Mouse (Mus musculus): Measurements from ENCODE around the gene Ankrd13b. TPM values are rescaled to one million over a fixed set of nuclear protein-coding genes. Genes with fewer than 3 reads are reported as not detected.
A peak's percentile ranks its signal among the peaks of the same experiment; 100 is the strongest.
"Not testable (repeated sequence)": the region's sequence is repeated elsewhere in the genome, so short reads cannot be mapped to it uniquely, and the experiment has no call there.

Ankrd13b gene
- total RNA-seq (2021) = 10 to 100 TPM in 1 of 2 experiments, 1 to 10 TPM in 1; 9.5 to 10.8 TPM
- long read RNA-seq, experiment 1, partial matches to known transcripts = 1 of 4 reads
- long read RNA-seq, experiment 1, other reads (novel, unspliced or antisense) = 2 of 4 reads
- long read RNA-seq, experiment 2, partial matches to known transcripts = 1 of 8 reads
- long read RNA-seq, experiment 2, other reads (novel, unspliced or antisense) = 6 of 8 reads

- peak within 1 kb of the TSS; percentile 97 for H3K27ac ChIP-seq
- peak; percentile 85 for DNase-seq
- intact Hi-C loops (cut with DNase I) = no loop called here
- peak within 1 kb of the TSS; percentile 93 for H3K4me3 ChIP-seq
- TF ChIP-seq CTCF (IDR thresholded peaks at IDR 0.05) = no peak
Observed at GRCm38 (mm10) chr11:77489591-77490235, at the start of gene Ankrd13b. TSS of gene Ankrd13b (minus strand) at chr11:77489678.

DNA sequence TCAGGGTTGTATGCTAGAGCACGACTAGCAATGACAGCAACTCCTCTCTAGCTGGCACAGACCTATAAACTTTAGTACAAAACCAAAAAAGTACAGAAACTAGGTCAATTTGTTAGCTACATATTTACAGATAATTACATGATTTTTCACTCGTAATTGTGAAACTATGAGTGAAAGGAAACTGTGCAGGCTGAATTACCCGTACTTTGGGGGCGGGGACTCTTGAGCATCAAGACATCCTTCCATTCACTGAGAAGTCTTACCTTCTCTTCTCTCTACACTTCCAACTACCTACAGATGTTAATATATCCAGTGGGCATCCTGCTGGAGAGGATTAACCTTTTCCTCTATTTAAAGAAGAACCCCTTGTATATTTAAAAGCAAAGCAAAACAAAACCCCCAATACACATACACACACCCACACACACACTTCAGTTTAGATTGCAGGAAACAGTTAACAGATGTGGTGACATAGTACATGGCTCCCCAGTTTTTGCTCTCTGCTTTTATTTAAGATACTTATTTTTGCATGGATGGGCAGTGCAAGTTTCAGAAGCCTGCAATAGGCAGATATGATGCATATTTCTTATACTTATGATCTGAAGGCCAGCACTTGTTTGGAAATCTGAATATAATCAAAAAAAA, 42.8 kb upstream of the Ankrd13b start:
- TF ChIP-seq CTCF (IDR thresholded peaks at IDR 0.05) = no peak
- intact Hi-C loops (cut with DNase I) = no loop called here
- no peak for DNase-seq
- Histone ChIP-seq H3K27ac (no peak overlapping the region), H3K4me3 (no peak overlapping the region)

DNA sequence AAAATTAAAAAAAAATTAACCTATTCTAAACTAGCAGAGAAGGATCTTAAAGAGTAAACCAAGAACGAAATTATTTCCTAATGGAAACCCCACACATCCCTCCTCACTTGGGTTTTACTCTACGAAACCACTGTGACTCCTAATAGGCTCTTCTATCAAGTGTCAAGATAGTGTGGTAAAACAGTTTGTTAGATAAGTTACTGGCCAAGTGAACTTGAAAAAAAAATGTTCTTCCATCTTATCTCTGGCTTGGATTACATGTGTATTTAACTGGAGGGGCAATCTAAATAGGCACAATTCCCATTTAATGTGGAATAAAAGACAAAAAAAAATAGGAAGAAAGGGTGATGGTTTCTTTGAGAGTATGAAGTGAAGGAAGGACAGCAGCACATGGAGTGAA, 41.4 kb upstream of the Ankrd13b start:
- Histone ChIP-seq H3K4me3 (no peak overlapping the region), H3K27ac (no peak overlapping the region)
- intact Hi-C loops (cut with DNase I) = no loop called here
- TF ChIP-seq CTCF (IDR thresholded peaks at IDR 0.05) = no peak
- no peak for DNase-seq

- Histone ChIP-seq H3K4me3 (no peak overlapping the region), H3K27ac (no peak overlapping the region)
- DNase-seq = no peak
- TF ChIP-seq CTCF (IDR thresholded peaks at IDR 0.05) = no peak
- intact Hi-C loops (cut with DNase I) = no loop called here
Observed at GRCm38 (mm10) chr11:77529644-77530043, 40.2 kb upstream of the Ankrd13b start.

- H3K4me3 ChIP-seq; DNase-seq; H3K27ac ChIP-seq; intact Hi-C loops (cut with DNase I): not testable (repeated sequence)
Observed at GRCm38 (mm10) chr11:77528420-77528819, 38.9 kb upstream of the Ankrd13b start.

DNA sequence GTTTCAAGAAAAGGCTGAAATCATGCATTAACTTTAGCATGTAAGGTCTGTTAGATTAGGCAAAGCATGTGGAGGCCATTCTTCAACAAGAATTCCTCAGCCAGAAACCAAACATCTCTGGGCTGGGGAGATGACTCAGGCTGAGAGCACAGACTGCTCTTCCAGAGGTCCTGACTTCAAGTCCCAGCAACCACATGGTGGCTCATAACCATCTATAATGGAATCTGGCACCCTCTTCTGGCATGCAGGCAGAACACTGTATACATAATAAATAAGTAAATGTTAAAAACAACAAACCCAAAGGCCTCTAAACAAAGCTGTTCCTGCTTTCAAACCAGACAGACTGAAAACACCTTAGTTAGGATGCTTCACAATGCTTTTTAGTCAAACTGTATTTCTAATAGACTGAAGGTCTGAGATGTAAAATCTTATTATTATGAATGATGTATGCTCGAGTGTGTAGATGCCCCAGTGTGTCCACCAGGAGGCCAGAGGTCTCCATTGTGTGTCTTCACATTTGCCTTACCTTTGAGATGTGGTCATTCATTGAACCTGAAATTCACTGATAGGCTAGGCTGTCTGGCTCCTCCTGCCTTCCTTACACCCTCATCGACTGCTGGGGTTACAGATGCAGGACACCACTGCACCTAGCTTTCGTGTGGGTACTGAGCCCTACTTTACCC, 36.5 kb upstream of the Ankrd13b start:
- peak; percentile 5; the same call in 1 of the 2 replicates for TF ChIP-seq CTCF (IDR thresholded peaks at IDR 0.05)
- intact Hi-C loops (cut with DNase I) = no loop called here
- Histone ChIP-seq H3K27ac (no peak overlapping the region), H3K4me3 (no peak overlapping the region)
- no peak for DNase-seq

GRCm38 (mm10) chr11:77520601-77521529, 31.4 kb upstream of the Ankrd13b start:
- H3K27ac ChIP-seq = no peak overlapping the region
- H3K4me3 ChIP-seq = no peak overlapping the region
- no peak for TF ChIP-seq CTCF (IDR thresholded peaks at IDR 0.05)
- intact Hi-C loops (cut with DNase I) = no loop called here
- peak; percentile 38 for DNase-seq

DNA sequence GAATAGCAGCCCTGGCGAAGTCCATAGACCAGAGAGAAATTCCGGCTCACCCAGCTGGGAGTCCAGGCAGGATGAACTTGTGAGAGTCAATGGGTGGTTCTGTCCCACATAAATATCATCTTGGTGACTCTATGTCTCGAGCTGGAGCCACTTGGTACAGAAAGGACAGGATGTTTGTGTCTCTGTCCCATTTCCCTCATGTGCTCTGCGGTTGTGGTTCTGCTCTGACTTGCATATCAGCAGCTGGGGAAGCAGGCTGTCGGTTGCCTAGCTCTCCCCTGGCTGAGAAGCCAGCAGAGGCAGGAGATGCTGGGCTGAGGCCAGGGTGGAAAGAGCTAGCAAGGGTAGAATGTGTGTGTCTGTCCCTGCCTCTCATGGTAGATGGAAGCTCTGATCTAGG, 29.6 kb upstream of the Ankrd13b start, which contains the start of gene Gm10392:
Gm10392 (minus strand) TSS at position 156 of the 400 bp plus-strand sequence.
- Histone ChIP-seq H3K4me3 (no peak within 1 kb of the TSS), H3K27ac (0 out of 2 replicates have a peak within 1 kb of the TSS, but pooled peaks have one; percentile 5)
- no peak for TF ChIP-seq CTCF (IDR thresholded peaks at IDR 0.05)
- DNase-seq = no peak
- intact Hi-C loops (cut with DNase I) = loop anchor here (10.0 kb wide), 1 partner anchor 276 kb away; no protein-coding TSS in a partner anchor

DNA sequence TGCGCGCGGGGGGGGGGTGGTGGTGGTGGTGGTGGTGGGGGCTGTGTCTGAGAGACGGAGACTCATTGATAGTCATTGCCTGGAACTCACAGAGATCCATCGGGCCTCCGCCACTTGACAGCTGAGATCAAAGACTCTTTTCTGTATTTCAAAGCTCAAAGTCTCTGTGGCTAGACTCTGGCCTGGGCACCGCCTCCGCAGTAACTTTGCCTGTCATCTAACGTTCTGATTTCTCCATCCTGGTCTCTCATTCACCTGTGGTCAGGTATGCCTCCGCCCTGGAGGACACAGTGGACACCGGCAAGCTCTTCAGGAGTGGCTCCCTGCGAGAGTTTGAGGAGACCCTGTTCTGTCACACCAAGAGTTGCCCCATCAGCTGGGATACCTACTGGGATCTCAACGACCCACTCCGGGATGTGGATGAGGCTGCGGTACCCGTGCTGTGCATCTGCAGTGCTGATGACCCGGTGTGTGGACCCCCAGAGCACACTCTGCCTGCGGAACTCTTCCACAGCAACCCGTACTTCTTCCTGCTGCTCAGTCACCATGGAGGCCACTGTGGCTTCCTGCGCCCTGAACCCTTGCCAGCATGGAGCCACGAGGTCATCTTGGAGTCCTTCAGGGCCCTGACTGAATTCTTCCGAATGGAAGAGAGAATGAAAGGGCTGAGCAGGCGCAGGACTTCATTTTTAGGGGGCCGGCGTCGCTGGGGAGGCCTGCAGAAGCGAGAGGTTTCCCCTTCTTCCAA, 28.7 kb upstream of the Ankrd13b start:
- Histone ChIP-seq H3K27ac (no peak overlapping the region), H3K4me3 (no peak overlapping the region)
- TF ChIP-seq CTCF (IDR thresholded peaks at IDR 0.05) = no peak
- DNase-seq = no peak
- intact Hi-C loops (cut with DNase I) = loop anchor here (10.0 kb wide), 1 partner anchor 277 kb away; no protein-coding TSS in a partner anchor

GRCm38 (mm10) chr11:77516553-77517425, 27.3 kb upstream of the Ankrd13b start:
- no peak overlapping the region for H3K27ac ChIP-seq
- intact Hi-C loops (cut with DNase I) = loop anchor here (10.0 kb wide), 1 partner anchor 278 kb away; no protein-coding TSS in a partner anchor
- TF ChIP-seq CTCF (IDR thresholded peaks at IDR 0.05) = no peak
- H3K4me3 ChIP-seq = no peak overlapping the region
- DNase-seq = no peak
